Mouse (Mus musculus): ENCODE results near the gene Hmga1b.

GRCm38 (mm10) chr11:120740981-120741380 lies 21.6 kb upstream of the Hmga1b start:
- TF ChIP-seq CTCF (IDR thresholded peaks at IDR 0.05; ENCODE audit: borderline replicate concordance, insufficient read depth, low read depth, low read length) = no peak
- TF ChIP-seq POLR2A (IDR thresholded peaks at IDR 0.05; ENCODE audit: borderline replicate concordance, insufficient read depth, low read length) = no peak

Measured in cerebellum, adult 2 months (tissue).